Mouse (Mus musculus): ENCODE results near the gene Cbx5. TPM values are rescaled to one million over a fixed set of nuclear protein-coding genes. Genes with fewer than 3 reads are reported as not detected.
A peak's percentile ranks its signal among the peaks of the same experiment; 100 is the strongest.
"Not testable (repeated sequence)": the region's sequence is repeated elsewhere in the genome, so short reads cannot be mapped to it uniquely, and the experiment has no call there.

Cbx5 gene
- polyA plus RNA-seq, 2 experiments, result 32.4 to 54.4 TPM

DNA sequence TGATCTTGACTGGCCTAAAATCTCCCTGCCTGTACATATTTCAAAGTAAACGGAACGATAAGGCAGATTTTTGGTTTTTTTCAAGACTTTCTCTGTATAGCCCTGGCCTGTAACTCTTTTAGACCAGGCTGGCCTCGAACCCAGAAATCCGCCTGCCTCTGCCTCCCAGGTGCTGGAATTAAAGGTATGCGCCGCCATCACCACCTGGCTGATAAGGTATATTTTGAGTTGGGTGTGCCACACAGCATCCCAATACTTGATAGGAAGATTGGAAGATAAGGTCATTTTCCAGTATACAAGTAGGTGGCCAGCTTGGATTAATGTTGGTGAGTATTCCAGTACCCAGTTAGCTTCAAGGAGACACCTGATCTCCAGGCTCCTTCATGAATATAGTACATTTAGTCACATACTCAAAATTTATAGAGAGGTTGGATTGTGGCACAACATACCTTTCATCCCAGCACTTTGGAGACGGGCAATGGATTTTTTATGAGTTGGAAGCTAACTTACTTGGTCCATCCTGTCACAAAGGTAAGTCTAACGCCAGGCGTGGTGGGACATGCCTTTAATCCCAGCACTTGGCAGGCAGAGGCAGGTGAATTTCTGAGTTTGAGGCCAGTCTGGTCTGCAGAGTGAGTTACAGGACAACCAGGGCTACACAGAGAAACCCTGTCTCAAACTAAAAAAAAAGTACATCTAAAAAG lies 7.6 kb upstream of the Cbx5 start:
- no peak overlapping the region; the same call in 1 of the 2 replicates for H3K9ac ChIP-seq (replicated peaks)
- DNase-seq (ENCODE audit: low read depth in 3 of 3, low spot score in 3 of 3) (no peak), ATAC-seq (ENCODE audit: insufficient read depth) (no peak)
- 64% methylated on average over 9 of the region's 9 CpGs for WGBS (ENCODE audit: insufficient replicate concordance)
- H3K9me3 ChIP-seq (ENCODE audit: control insufficient read depth, low read length), result no peaks in the 10 kb centered on the region
- H3K4me1 ChIP-seq (replicated peaks; ENCODE audit: control insufficient read depth in 2 of 2, insufficient read depth in 2 of 2, low read length in 1 of 2), result peaks cover 23 to 37% of the 10 kb centered on the region in 2 experiments
- H3K4me2 ChIP-seq (ENCODE audit: low read depth), result peak overlapping the region; percentile 44
- H3K36me3 ChIP-seq (replicated peaks; ENCODE audit: control insufficient read depth, insufficient read depth, low read depth), result peaks cover 91% of the 10 kb centered on the region
- H3K4me3 ChIP-seq (ENCODE audit: insufficient read depth in 1 of 2, low read depth in 2 of 2, low read length in 2 of 2), result peak overlapping the region in 1 of 2 experiments; percentile 38; a peak in 2 of 4 replicates
- H3K27me3 ChIP-seq (ENCODE audit: control insufficient read depth, insufficient read depth, low read length), result no peaks in the 10 kb centered on the region
- TF ChIP-seq CTCF (IDR thresholded peaks at IDR 0.05; ENCODE audit: low read depth), result no peak
- peak; percentile 13; the same call in 1 of the 2 replicates for TF ChIP-seq EP300 (IDR thresholded peaks at IDR 0.05; ENCODE audit: low read depth)
- peak overlapping the region; percentile 57 for H3K27ac ChIP-seq

- Histone ChIP-seq H3K27me3 (ENCODE audit: control insufficient read depth, insufficient read depth, low read length) (no peaks in the 10 kb centered on the region), H3K36me3 (replicated peaks; ENCODE audit: control insufficient read depth, insufficient read depth, low read depth) (peaks cover 92% of the 10 kb centered on the region), H3K4me1 (replicated peaks; ENCODE audit: control insufficient read depth in 2 of 2, insufficient read depth in 2 of 2, low read length in 1 of 2) (peaks cover 15 to 22% of the 10 kb centered on the region in 2 experiments), H3K27ac (peak overlapping the region; percentile 35), H3K9ac (replicated peaks) (no peak overlapping the region; the same call in 1 of the 2 replicates), H3K4me2 (ENCODE audit: low read depth) (peak overlapping the region; percentile 61), H3K9me3 (ENCODE audit: control insufficient read depth, low read length) (no peaks in the 10 kb centered on the region), H3K4me3 (ENCODE audit: insufficient read depth in 1 of 2, low read depth in 2 of 2, low read length in 2 of 2) (peak overlapping the region in 1 of 2 experiments; percentile 22; a peak in 2 of 4 replicates)
- DNase-seq (ENCODE audit: low read depth in 3 of 3, low spot score in 3 of 3), result no peak
- ATAC-seq (ENCODE audit: insufficient read depth), result peak; percentile 42
- TF ChIP-seq CTCF (IDR thresholded peaks at IDR 0.05; ENCODE audit: low read depth), result no peak
- TF ChIP-seq EP300 (IDR thresholded peaks at IDR 0.05; ENCODE audit: low read depth), result peak; percentile 23; the same call in 1 of the 2 replicates
- WGBS (ENCODE audit: insufficient replicate concordance), result 31% methylated on average over 6 of the region's 6 CpGs
Measured at GRCm38 (mm10) chr15:103245616-103246015, 6.0 kb upstream of the Cbx5 start.

DNA sequence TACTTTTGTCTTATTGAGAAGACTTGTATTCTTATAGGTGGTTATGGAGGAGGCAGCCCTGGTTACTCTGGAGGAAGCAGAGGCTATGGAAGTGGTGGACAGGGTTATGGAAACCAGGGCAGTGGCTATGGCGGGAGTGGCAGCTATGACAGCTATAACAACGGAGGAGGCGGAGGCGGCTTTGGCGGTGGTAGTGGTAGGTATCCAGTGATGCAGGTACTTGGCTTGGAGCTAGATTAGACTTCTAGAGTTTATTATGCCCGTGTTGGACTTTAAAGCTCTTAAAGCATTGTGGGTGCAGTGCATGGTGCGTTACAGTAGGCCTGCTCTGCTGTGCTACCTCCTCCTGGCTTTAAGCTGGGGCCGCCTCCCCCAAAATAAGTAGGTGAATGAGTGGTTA lies 3.3 kb upstream of the Cbx5 start:
- Histone ChIP-seq H3K4me3 (ENCODE audit: insufficient read depth in 1 of 2, low read depth in 2 of 2, low read length in 2 of 2) (peak overlapping the region; percentile 82 to 95), H3K4me1 (replicated peaks; ENCODE audit: control insufficient read depth in 2 of 2, insufficient read depth in 2 of 2, low read length in 1 of 2) (peaks cover 11 to 18% of the 10 kb centered on the region in 2 experiments), H3K9ac (replicated peaks) (peak overlapping the region; percentile 88), H3K27ac (peak overlapping the region; percentile 40), H3K27me3 (ENCODE audit: control insufficient read depth, insufficient read depth, low read length) (no peaks in the 10 kb centered on the region), H3K36me3 (replicated peaks; ENCODE audit: control insufficient read depth, insufficient read depth, low read depth) (peaks cover 66% of the 10 kb centered on the region), H3K9me3 (ENCODE audit: control insufficient read depth, low read length) (no peaks in the 10 kb centered on the region), H3K4me2 (ENCODE audit: low read depth) (peak overlapping the region; percentile 71)
- 33% methylated on average over 8 of the region's 8 CpGs for WGBS (ENCODE audit: insufficient replicate concordance)
- TF ChIP-seq EP300 (IDR thresholded peaks at IDR 0.05; ENCODE audit: low read depth) (no peak), CTCF (IDR thresholded peaks at IDR 0.05; ENCODE audit: low read depth) (no peak)
- no peak for ATAC-seq (ENCODE audit: insufficient read depth)
- DNase-seq (ENCODE audit: low read depth in 3 of 3, low spot score in 3 of 3), result no peak

- peak overlapping the region; percentile 88 for H3K9ac ChIP-seq (replicated peaks)
Measured at GRCm38 (mm10) chr15:103241071-103242018, 1.7 kb upstream of the Cbx5 start.

More at GRCm38 (mm10) chr15:103241071-103242018, 1.7 kb upstream of the Cbx5 start:
- H3K9me3 ChIP-seq (ENCODE audit: control insufficient read depth, low read length); ATAC-seq (ENCODE audit: insufficient read depth); DNase-seq (ENCODE audit: low read depth in 3 of 3, low spot score in 3 of 3); H3K27me3 ChIP-seq (ENCODE audit: control insufficient read depth, insufficient read depth, low read length): not testable (repeated sequence)
- Histone ChIP-seq H3K4me3 (ENCODE audit: insufficient read depth in 1 of 2, low read depth in 2 of 2, low read length in 2 of 2) (peak overlapping the region; percentile 82 to 95), H3K4me1 (replicated peaks; ENCODE audit: control insufficient read depth in 2 of 2, insufficient read depth in 2 of 2, low read length in 1 of 2) (peaks cover 11 to 22% of the 10 kb centered on the region in 2 experiments), H3K4me2 (ENCODE audit: low read depth) (peak overlapping the region; percentile 71), H3K27ac (peak overlapping the region; percentile 79), H3K36me3 (replicated peaks; ENCODE audit: control insufficient read depth, insufficient read depth, low read depth) (peaks cover 52% of the 10 kb centered on the region)
- 1% methylated on average over 12 of the region's 12 CpGs for WGBS (ENCODE audit: insufficient replicate concordance)
